Mouse (Mus musculus) cortical plate, adult 2 months (tissue): ENCODE measurements around the gene Slc16a3.

Experiments
- CTCF ChIP-seq: fragments of 200-500 bp; IDR thresholded peaks from 2 replicates; pipeline ENCODE4 v1.5.1; 2011; ENCODE audit warnings: mild to moderate bottlenecking, control low read depth, low read length; ENCODE audit not compliant: insufficient read depth; ENCODE audit errors: extremely low read depth
- POLR2A ChIP-seq: fragments of 200-500 bp; IDR thresholded peaks from 2 replicates; pipeline ENCODE4 v1.6.1; 2011; ENCODE audit warnings: mild to moderate bottlenecking, low read length, control low read depth; ENCODE audit not compliant: insufficient read depth; ENCODE audit errors: extremely low read depth

DNA sequence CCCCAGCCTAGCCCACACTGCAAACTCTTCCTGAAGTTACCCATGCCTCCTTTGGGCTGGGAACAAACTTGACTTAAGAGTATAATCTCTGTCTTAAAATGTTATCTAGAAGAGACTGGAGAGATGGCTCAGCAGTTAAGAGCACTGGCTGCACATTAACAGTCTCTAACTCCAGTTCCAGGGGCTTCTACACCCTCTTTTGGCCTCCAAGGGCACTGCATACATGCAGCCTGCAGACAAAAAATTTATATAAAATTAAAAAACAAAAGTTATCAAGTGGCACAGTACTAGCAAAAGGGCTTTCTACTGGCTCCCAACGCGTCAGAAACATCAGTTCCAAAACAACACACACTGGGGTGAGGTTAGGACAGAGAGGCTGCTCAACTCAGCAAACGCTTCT is 39.3 kb downstream of the Slc16a3 start:
- no peak for TF ChIP-seq CTCF
- TF ChIP-seq POLR2A: no peak
